8 mouse cellular contexts compared by ENCODE assay signal in genomic region chr7:28961584-28961926, GRCm38 (mm10). TPM values are rescaled to one million over a fixed set of nuclear protein-coding genes. Genes with fewer than 3 reads are reported as not detected.
DNase-seq lines count a peak whose midpoint lies in the region; ATAC-seq and TF ChIP-seq lines count a peak whose summit lies in the region.

No protein-coding gene starts in this region.

- H3K4me2 ChIP-seq in hindbrain, embryonic 12.5 days (replicated peaks), result peak overlapping the region; percentile 89
- peak overlapping the region; percentile 90 for H3K4me2 ChIP-seq in midbrain, embryonic 12.5 days (replicated peaks)

- no peaks in the 10 kb centered on the region for H3K9me3 ChIP-seq in hindbrain, embryonic 12.5 days (replicated peaks)
- H3K9me3 ChIP-seq in midbrain, embryonic 12.5 days, result no peaks in the 10 kb centered on the region

- peak overlapping the region; percentile 84 for H3K4me3 ChIP-seq in kidney, adult 2 months (ENCODE audit: insufficient read depth, low read depth, low read length)
- peak overlapping the region; percentile 93 for H3K4me3 ChIP-seq in bone marrow, adult 2 months (replicated peaks; ENCODE audit: control insufficient read depth, low read depth, low read length)
- peak overlapping the region; percentile 96 for H3K4me3 ChIP-seq in hindbrain, embryonic 12.5 days
- peak overlapping the region; percentile 98 for H3K4me3 ChIP-seq in midbrain, embryonic 12.5 days

- no peak for DNase-seq in kidney, adult 2 months
- DNase-seq in kidney, adult 18-20 months, result no peak
- DNase-seq in thymus, postnatal 0 days (ENCODE audit: low spot score), result no peak
- no peak for DNase-seq in cerebellum, adult 11-12 months

- ATAC-seq in hindbrain, embryonic 12.5 days (ENCODE audit: low FRiP score), result no peak
- no peak for ATAC-seq in midbrain, embryonic 12.5 days (ENCODE audit: low FRiP score, low read depth)
- ATAC-seq in frontal cortex, adult (ENCODE audit: low TSS enrichment), result no peak

- no peaks in the 10 kb centered on the region for H3K27me3 ChIP-seq in kidney, adult 2 months (replicated peaks; ENCODE audit: control insufficient read depth, insufficient read depth, low read length)
- H3K27me3 ChIP-seq in hindbrain, embryonic 12.5 days, result no peaks in the 10 kb centered on the region
- no peaks in the 10 kb centered on the region for H3K27me3 ChIP-seq in midbrain, embryonic 12.5 days

- H3K27ac ChIP-seq in kidney, adult 2 months (ENCODE audit: insufficient read depth, low read depth, low read length), result peak overlapping the region; percentile 69
- H3K27ac ChIP-seq in bone marrow, adult 2 months (ENCODE audit: control insufficient read depth, insufficient read depth, low read depth, low read length, poor library complexity), result peak overlapping the region; percentile 90
- peak overlapping the region; percentile 88 for H3K27ac ChIP-seq in hindbrain, embryonic 12.5 days
- H3K27ac ChIP-seq in midbrain, embryonic 12.5 days (replicated peaks), result peak overlapping the region; percentile 86

- peak overlapping the region; percentile 98 for H3K9ac ChIP-seq in hindbrain, embryonic 12.5 days
- H3K9ac ChIP-seq in midbrain, embryonic 12.5 days (replicated peaks), result peak overlapping the region; percentile 91

- H3K36me3 ChIP-seq in kidney, adult 2 months (ENCODE audit: control insufficient read depth, insufficient read depth, low read length), result no peaks in the 10 kb centered on the region; the same call in 1 of the 2 replicates
- no peaks in the 10 kb centered on the region for H3K36me3 ChIP-seq in hindbrain, embryonic 12.5 days
- H3K36me3 ChIP-seq in midbrain, embryonic 12.5 days, result no peaks in the 10 kb centered on the region

- 1% methylated on average over 7 of the region's 7 CpGs for WGBS in kidney, adult 2 months
- under 1% methylated on average over 7 of the region's 7 CpGs for WGBS in bone marrow, adult 2 months
- under 1% methylated on average over 7 of the region's 7 CpGs for WGBS in hindbrain, embryonic 12.5 days
- WGBS in midbrain, embryonic 12.5 days, result 1% methylated on average over 7 of the region's 7 CpGs

- no peak for TF ChIP-seq POLR2A in kidney, adult 2 months (IDR thresholded peaks at IDR 0.05; ENCODE audit: low read depth, low read length)
- no peak for TF ChIP-seq POLR2A in bone marrow, adult 2 months (IDR thresholded peaks at IDR 0.05; ENCODE audit: borderline replicate concordance, control insufficient read depth, low read depth, low read length)

- peaks cover 35% of the 10 kb centered on the region for H3K4me1 ChIP-seq in kidney, adult 2 months (ENCODE audit: control insufficient read depth, insufficient read depth, low read length)
- peaks cover 2% of the 10 kb centered on the region for H3K4me1 ChIP-seq in bone marrow, adult 2 months (ENCODE audit: control insufficient read depth, insufficient read depth, low read length)
- peaks cover 42% of the 10 kb centered on the region for H3K4me1 ChIP-seq in hindbrain, embryonic 12.5 days
- H3K4me1 ChIP-seq in midbrain, embryonic 12.5 days, result peaks cover 30% of the 10 kb centered on the region

- no peak for TF ChIP-seq CTCF in kidney, adult 2 months (conservative IDR thresholded peaks at IDR 0.05; ENCODE audit: insufficient read depth, insufficient read length, low read depth, low read length)
- TF ChIP-seq CTCF in bone marrow, adult 2 months (IDR thresholded peaks at IDR 0.05; ENCODE audit: control insufficient read depth, insufficient read depth, low read length), result no peak

RNA-seq across cellular contexts. Expression of gene Actn4, which starts 0.6 kb away (rescaled TPM):
- 340 and 367 TPM in 2 replicates for polyA plus RNA-seq in kidney, adult 2 months (2012; rRNA removed)
- polyA plus RNA-seq in bone marrow, adult 2 months (2011; ENCODE audit: insufficient read depth, insufficient read length, low replicate concordance, missing spikeins), result 60.5 and 66.0 TPM in 2 replicates
- 194 and 200 TPM in 2 replicates for polyA plus RNA-seq in hindbrain, embryonic 12.5 days (2016; fragmentation: Nextera tagmentation; extraction: Ambion mirVana)
- polyA plus RNA-seq in midbrain, embryonic 12.5 days (2016; fragmentation: Nextera tagmentation; extraction: Ambion mirVana), result 162 and 175 TPM in 2 replicates
- 133 and 138 TPM in 2 replicates for polyA plus RNA-seq in thymus, postnatal 0 days (2015; fragmentation: Nextera tagmentation; extraction: Ambion mirVana)

RNA-seq across cellular contexts. Expression of gene Eif3k, which starts 20.1 kb away (rescaled TPM):
- 321 and 343 TPM in 2 replicates for polyA plus RNA-seq in kidney, adult 2 months (2012; rRNA removed)
- polyA plus RNA-seq in bone marrow, adult 2 months (2011; ENCODE audit: insufficient read depth, insufficient read length, low replicate concordance, missing spikeins), result 184 and 225 TPM in 2 replicates
- polyA plus RNA-seq in hindbrain, embryonic 12.5 days (2016; fragmentation: Nextera tagmentation; extraction: Ambion mirVana), result 298 and 331 TPM in 2 replicates
- 324 and 335 TPM in 2 replicates for polyA plus RNA-seq in midbrain, embryonic 12.5 days (2016; fragmentation: Nextera tagmentation; extraction: Ambion mirVana)
- 497 and 515 TPM in 2 replicates for polyA plus RNA-seq in thymus, postnatal 0 days (2015; fragmentation: Nextera tagmentation; extraction: Ambion mirVana)

RNA-seq across cellular contexts. Expression of gene Map4k1, which starts 20.3 kb away (rescaled TPM):
- polyA plus RNA-seq in kidney, adult 2 months (2012; rRNA removed), result 2.3 and 6.2 TPM in 2 replicates
- 43.0 and 111 TPM in 2 replicates for polyA plus RNA-seq in bone marrow, adult 2 months (2011; ENCODE audit: insufficient read depth, insufficient read length, low replicate concordance, missing spikeins)
- polyA plus RNA-seq in hindbrain, embryonic 12.5 days (2016; fragmentation: Nextera tagmentation; extraction: Ambion mirVana), result 4.9 and 5.4 TPM in 2 replicates
- 5.4 and 6.2 TPM in 2 replicates for polyA plus RNA-seq in midbrain, embryonic 12.5 days (2016; fragmentation: Nextera tagmentation; extraction: Ambion mirVana)
- 76.3 and 78.2 TPM in 2 replicates for polyA plus RNA-seq in thymus, postnatal 0 days (2015; fragmentation: Nextera tagmentation; extraction: Ambion mirVana)
